Mouse (Mus musculus) ES-Bruce4 (cell line): ENCODE results near the gene Myo1d.

Experiments used
- CTCF ChIP-seq: IDR thresholded peaks from one replicate; pipeline ENCODE4 v1.8.1; 2011; ENCODE audit warnings: low read depth, low read length
- EP300 ChIP-seq: IDR thresholded peaks from 2 replicates; pipeline ENCODE4 v1.6.1; 2011; ENCODE audit warnings: low read depth, low read length; ENCODE audit not compliant: insufficient read depth

GRCm38 (mm10) chr11:80664261-80664660, 115.6 kb downstream of the Myo1d start:
- TF ChIP-seq CTCF (no peak), EP300 (no peak)
